Mouse (Mus musculus) liver, adult 2 months (tissue): ENCODE results near the gene Rundc3a. TPM values are rescaled to one million over a fixed set of nuclear protein-coding genes. Genes with fewer than 3 reads are reported as not detected.

Source experiments
- DNase-seq: peaks from one replicate; pipeline ENCODE4 v3.0.0-alpha.2; 2011; ENCODE audit warnings: low read depth, low spot score; ENCODE audit errors: extremely low read depth
- H3K27ac ChIP-seq: fragments of 200-500 bp; replicated peaks from 2 replicates; pipeline ENCODE4 v1.5.1; 2012; ENCODE audit warnings: low read depth, mild to moderate bottlenecking, control low read depth, inconsistent platforms, low read length; ENCODE audit not compliant: insufficient read depth
- H3K27me3 ChIP-seq: fragments of 200-500 bp; 2 replicates; pipeline ENCODE4 v1.6.1; 2012; ENCODE audit warnings: mild to moderate bottlenecking, moderate library complexity, low read length, inconsistent platforms; ENCODE audit not compliant: control insufficient read depth, insufficient read depth
- H3K36me3 ChIP-seq: fragments of 200-500 bp; 2 replicates; pipeline ENCODE4 v1.6.1; 2012; ENCODE audit warnings: low read length, inconsistent platforms; ENCODE audit not compliant: control insufficient read depth, insufficient read depth
- H3K4me1 ChIP-seq: fragments of 200-500 bp; 2 replicates; pipeline ENCODE4 v1.6.1; 2011; ENCODE audit warnings: low read length; ENCODE audit not compliant: control insufficient read depth, insufficient read depth
- H3K4me3 ChIP-seq: fragments of 200-500 bp; 2 replicates; pipeline ENCODE4 v1.5.1; 2011; ENCODE audit warnings: low read depth, mild to moderate bottlenecking, control low read depth, low read length, moderate library complexity; ENCODE audit not compliant: insufficient read depth
- H3K79me2 ChIP-seq: fragments of 200-500 bp; 2 replicates; pipeline ENCODE4 v1.6.1; 2012; ENCODE audit warnings: inconsistent platforms, mild to moderate bottlenecking, low read length, moderate library complexity; ENCODE audit not compliant: control insufficient read depth, insufficient read depth
- H3K9ac ChIP-seq: fragments of 200-500 bp; 2 replicates; pipeline ENCODE4 v1.6.1; 2012; ENCODE audit warnings: low read depth, mild to moderate bottlenecking, control low read depth, inconsistent platforms, low read length
- CTCF ChIP-seq: fragments of 200-500 bp; IDR thresholded peaks from 2 replicates; pipeline ENCODE4 v1.5.1; 2011; ENCODE audit warnings: low read depth, low read length, control low read depth
- POLR2A ChIP-seq: fragments of 200-500 bp; IDR thresholded peaks from 2 replicates; pipeline ENCODE4 v1.6.1; 2011; ENCODE audit warnings: low read length, control low read depth; ENCODE audit not compliant: insufficient read depth; ENCODE audit errors: extremely low read depth
- WGBS: fragments of 180-500 bp; shearing (Covaris S2); methylation state at CpG from one replicate; pipeline ENCODE4 v1.1.7; 2018; 5-methylcytosine and 5-hydroxymethylcytosine counted together
- polyA plus RNA-seq: library from polyadenylated mRNA; depleted of rRNA; stranded (reverse); fragments of >200 nt; gene quantifications from 2 replicates; pipeline ENCODE4 v1.2.3, GENCODE M21; 2012; rRNA removed
- total RNA-seq: library from RNA; depleted of rRNA; stranded (reverse); fragments of >200 nt; gene quantifications from 2 replicates; pipeline ENCODE4 v1.2.3, GENCODE M21; 2014; rRNA removed

Gene Rundc3a
- total RNA-seq (1.0 and 2.5 TPM in 2 replicates), polyA plus RNA-seq (1.2 and 2.1 TPM in 2 replicates)

DNA sequence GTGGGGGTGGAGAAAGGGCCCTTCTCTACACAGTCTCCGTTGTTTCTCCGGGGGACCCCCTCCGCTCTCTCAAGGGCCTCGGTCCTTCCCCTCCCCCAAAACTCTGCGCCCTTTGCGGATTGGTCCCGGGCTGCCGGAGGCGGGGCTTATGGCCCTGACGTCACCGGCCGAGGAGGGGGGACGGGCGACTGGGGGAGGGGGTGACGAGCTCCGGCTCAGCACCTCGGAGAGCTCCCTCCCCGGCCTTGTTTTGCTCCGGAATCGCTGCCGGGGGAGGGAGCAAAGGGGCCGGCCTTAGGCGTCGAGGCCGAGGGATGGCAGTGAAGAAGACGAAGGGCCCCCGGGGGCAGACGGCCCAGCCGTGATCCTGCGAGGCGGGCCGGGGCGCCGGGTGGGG, at the start of gene Rundc3a:
TSS of gene Rundc3a (plus strand) at position 166 of the 397 bp plus-strand sequence.
- Histone ChIP-seq H3K27me3 (no peaks in the 10 kb centered on the region), H3K27ac (peak within 1 kb of the TSS; percentile 99), H3K79me2 (no peaks in the 10 kb centered on the region), H3K4me1 (peaks cover 5% of the 10 kb centered on the region), H3K36me3 (no peaks in the 10 kb centered on the region), H3K9ac (peak within 1 kb of the TSS; percentile 77), H3K4me3 (peak within 1 kb of the TSS; percentile 72)
- WGBS, result 2% methylated on average over 34 of the region's 34 CpGs
- peak; percentile 57 for DNase-seq
- TF ChIP-seq POLR2A (no peak), CTCF (no peak)

DNA sequence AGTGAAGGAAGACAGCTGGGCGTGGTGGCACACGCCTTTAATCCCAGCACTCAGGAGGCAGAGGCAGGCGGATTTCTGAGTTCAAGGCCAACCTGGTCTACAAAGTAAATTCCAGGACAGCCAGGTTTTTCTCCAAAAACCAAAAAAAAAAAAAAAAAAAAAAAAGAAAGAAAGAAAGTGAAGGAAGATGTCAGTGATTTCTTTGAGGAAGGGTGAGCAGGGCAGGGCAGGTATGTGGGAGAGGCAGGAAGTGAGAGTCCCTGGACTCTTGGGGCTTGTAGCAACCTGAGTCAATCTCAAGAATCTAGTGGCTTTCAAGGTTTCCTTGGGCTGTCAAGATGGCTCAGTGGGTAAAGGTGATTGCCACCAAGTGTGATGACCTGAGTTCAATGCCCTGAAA, 48.7 kb upstream of the Rundc3a start:
- Histone ChIP-seq H3K9ac (no peak overlapping the region), H3K27me3 (no peaks in the 10 kb centered on the region), H3K27ac (no peak overlapping the region), H3K4me1 (no peaks in the 10 kb centered on the region), H3K4me3 (no peak overlapping the region), H3K79me2 (no peaks in the 10 kb centered on the region), H3K36me3 (no peaks in the 10 kb centered on the region)
- no peak for TF ChIP-seq POLR2A
- TF ChIP-seq CTCF, result no peak
- 93% methylated on average over 3 of the region's 3 CpGs for WGBS
- no peak for DNase-seq

DNA sequence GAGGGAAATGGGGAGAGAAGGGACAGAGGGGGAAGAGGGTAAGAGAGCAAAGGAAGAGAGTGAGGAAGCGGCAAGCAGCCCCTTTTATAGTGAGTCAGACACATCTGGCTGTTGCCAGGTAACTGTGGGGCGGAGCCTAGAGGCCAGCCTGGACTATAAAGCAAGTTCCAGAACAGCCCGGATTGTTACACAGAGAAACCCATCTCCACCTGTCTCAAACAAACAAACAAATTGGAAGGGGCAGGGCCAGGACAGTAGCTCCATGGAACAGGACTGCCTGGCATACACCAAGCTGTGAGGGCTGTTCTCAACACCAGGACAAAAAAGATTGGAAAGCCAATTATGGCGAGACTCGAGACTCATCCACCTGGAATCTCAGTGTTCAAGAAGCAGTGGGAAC, 46.3 kb upstream of the Rundc3a start:
- H3K4me1 ChIP-seq, result no peaks in the 10 kb centered on the region
- 82% methylated on average over 5 of the region's 5 CpGs for WGBS
- H3K9ac ChIP-seq, result no peak overlapping the region
- H3K27ac ChIP-seq, result no peak overlapping the region
- H3K36me3 ChIP-seq, result no peaks in the 10 kb centered on the region
- no peaks in the 10 kb centered on the region for H3K27me3 ChIP-seq
- TF ChIP-seq CTCF (no peak), POLR2A (no peak)
- no peak for DNase-seq
- no peak overlapping the region for H3K4me3 ChIP-seq
- H3K79me2 ChIP-seq, result no peaks in the 10 kb centered on the region

DNA sequence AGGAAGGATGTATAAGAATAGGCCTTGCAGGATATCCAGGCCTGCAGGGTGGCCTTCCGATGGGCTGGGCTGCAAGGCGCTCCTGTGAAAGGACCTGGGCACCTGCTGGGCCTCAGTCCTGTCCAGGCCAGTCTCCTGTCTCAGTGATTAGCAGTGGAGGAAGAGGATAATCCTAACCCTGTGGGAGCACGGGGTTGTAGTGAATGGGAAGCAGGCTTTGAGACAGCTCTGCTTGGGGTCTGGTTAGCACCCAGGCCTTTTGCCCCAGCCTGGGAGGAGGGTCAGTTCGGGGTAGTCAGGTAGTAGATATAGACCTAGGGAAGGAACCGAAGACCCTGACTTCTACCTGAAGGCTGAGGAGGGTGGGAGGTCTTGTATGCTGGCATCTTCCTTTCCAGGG, 45.5 kb upstream of the Rundc3a start:
- H3K27me3 ChIP-seq, result no peaks in the 10 kb centered on the region
- no peaks in the 10 kb centered on the region for H3K79me2 ChIP-seq
- no peaks in the 10 kb centered on the region for H3K36me3 ChIP-seq
- no peak overlapping the region for H3K4me3 ChIP-seq
- no peak overlapping the region for H3K9ac ChIP-seq
- WGBS, result 83% methylated on average over 5 of the region's 5 CpGs
- no peak for DNase-seq
- H3K4me1 ChIP-seq, result no peaks in the 10 kb centered on the region
- H3K27ac ChIP-seq, result no peak overlapping the region
- TF ChIP-seq CTCF, result no peak
- TF ChIP-seq POLR2A, result no peak

DNA sequence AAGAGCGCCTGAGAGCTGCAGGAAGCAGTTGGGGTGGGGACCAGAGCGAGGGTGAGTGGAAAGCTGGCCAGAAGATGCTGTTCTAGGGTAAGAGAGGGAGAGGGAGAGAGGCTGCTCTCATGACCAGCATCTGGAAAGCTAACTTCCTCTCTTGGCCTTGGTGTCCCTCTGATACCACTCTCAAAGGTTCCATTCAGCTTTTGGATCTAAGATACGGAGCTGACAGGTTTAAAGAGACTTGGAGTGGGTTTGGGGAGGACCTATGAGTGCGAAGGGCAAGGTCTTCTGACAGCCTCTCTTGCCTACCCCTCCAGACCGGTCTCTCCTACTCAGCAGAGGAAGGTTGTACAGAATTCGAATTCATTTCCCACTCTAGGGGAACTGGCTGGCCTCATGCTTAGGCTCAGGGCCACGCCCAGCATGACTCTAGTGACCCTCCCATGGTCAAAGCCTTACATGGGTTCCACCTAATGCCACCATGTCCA, 45.1 kb upstream of the Rundc3a start:
- H3K9ac ChIP-seq, result no peak overlapping the region
- WGBS, result 93% methylated on average over 7 of the region's 7 CpGs
- H3K27ac ChIP-seq, result no peak overlapping the region
- DNase-seq, result no peak
- H3K4me3 ChIP-seq, result no peak overlapping the region
- no peaks in the 10 kb centered on the region for H3K79me2 ChIP-seq
- TF ChIP-seq CTCF (no peak), POLR2A (no peak)
- no peaks in the 10 kb centered on the region for H3K27me3 ChIP-seq
- no peaks in the 10 kb centered on the region for H3K4me1 ChIP-seq
- no peaks in the 10 kb centered on the region for H3K36me3 ChIP-seq

DNA sequence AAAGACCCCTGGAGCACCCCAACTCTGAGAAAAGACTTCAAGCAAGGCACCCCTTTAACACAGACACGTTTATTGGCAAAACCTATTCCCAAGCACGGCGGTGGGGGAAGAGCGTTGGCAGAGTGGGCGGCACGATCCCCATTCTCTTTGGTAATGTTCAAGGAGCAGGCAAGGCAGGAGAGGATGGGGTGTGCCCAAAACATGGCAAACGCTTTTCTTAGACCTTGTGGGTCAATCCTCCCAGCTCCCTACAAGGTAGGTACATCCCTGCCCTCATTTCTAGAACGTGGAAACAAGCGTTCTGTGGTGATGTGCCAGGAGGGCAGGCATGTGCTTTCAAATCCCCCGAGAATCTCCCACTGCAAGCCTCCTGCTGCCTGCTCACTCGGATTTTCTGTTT, 44.4 kb upstream of the Rundc3a start:
- Histone ChIP-seq H3K27me3 (no peaks in the 10 kb centered on the region), H3K4me3 (no peak overlapping the region), H3K27ac (no peak overlapping the region), H3K4me1 (no peaks in the 10 kb centered on the region), H3K79me2 (no peaks in the 10 kb centered on the region), H3K36me3 (no peaks in the 10 kb centered on the region), H3K9ac (no peak overlapping the region)
- 88% methylated on average over 11 of the region's 11 CpGs for WGBS
- no peak for DNase-seq
- TF ChIP-seq POLR2A (no peak), CTCF (no peak)
